Mouse (Mus musculus): ENCODE measurements around the gene Vmn1r203. TPM values are rescaled to one million over a fixed set of nuclear protein-coding genes. Genes with fewer than 3 reads are reported as not detected.

Gene Vmn1r203
- polyA plus RNA-seq (2014; fragmentation: Illumina TruSeq; extraction: RNeasy Lipid Tissue Mini Kit (QIAGEN cat#74804); ENCODE audit: low read depth, low replicate concordance) = not detected

GRCm38 (mm10) chr13:22517814-22518213, at the start of gene Vmn1r203:
Vmn1r203 (plus strand) TSS chr13:22518114.

GRCm38 (mm10) chr13:22471623-22472022, 46.3 kb upstream of the Vmn1r203 start, which contains the start of gene Vmn1r201:
Vmn1r201 (plus strand) TSS chr13:22471923.

DNA sequence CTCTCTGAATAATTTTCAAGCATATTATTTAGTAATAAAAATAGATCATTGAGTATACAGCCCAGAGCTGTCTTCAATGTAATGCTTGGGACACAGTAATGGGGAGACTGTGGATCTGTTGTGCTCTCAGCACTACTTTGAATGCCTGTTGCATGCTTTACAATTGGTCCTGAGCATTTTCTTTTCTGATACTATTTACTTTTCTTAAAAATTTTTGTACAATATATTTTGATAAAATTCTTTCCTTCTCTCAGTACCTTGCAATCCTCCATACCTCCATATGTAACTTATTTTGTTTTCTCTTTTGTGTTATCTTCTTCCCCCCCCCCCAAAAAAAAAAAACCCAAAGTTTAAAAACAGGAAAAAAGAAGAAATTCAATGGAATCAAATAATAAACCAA, 12.6 kb upstream of the Vmn1r203 start, which contains the start of gene Vmn1r202:
Vmn1r202 (minus strand) TSS at position 101 of the 400 bp plus-strand sequence.

GRCm38 (mm10) chr13:22552898-22553297, 35.0 kb downstream of the Vmn1r203 start, which contains the start of gene Vmn1r204:
Vmn1r204 (plus strand) TSS chr13:22553198.

Other genes starting within 250 kb of the Vmn1r203 start
- gene Vmn1r195, start 247.6 kb upstream of the Vmn1r203 start, polyA plus RNA-seq (2014; fragmentation: Illumina TruSeq; extraction: RNeasy Lipid Tissue Mini Kit (QIAGEN cat#74804); ENCODE audit: low read depth, low replicate concordance) = not detected
- gene Vmn1r196, start 228.2 kb upstream of the Vmn1r203 start, polyA plus RNA-seq (2014; fragmentation: Illumina TruSeq; extraction: RNeasy Lipid Tissue Mini Kit (QIAGEN cat#74804); ENCODE audit: low read depth, low replicate concordance) = not detected
- gene Vmn1r197, start 193.5 kb upstream of the Vmn1r203 start, polyA plus RNA-seq (2014; fragmentation: Illumina TruSeq; extraction: RNeasy Lipid Tissue Mini Kit (QIAGEN cat#74804); ENCODE audit: low read depth, low replicate concordance) = not detected
- gene Vmn1r198, start 167.8 kb upstream of the Vmn1r203 start, polyA plus RNA-seq (2014; fragmentation: Illumina TruSeq; extraction: RNeasy Lipid Tissue Mini Kit (QIAGEN cat#74804); ENCODE audit: low read depth, low replicate concordance) = not detected
- not detected for gene Vmn1r199, start 138.3 kb upstream of the Vmn1r203 start, polyA plus RNA-seq (2014; fragmentation: Illumina TruSeq; extraction: RNeasy Lipid Tissue Mini Kit (QIAGEN cat#74804); ENCODE audit: low read depth, low replicate concordance)
- gene Vmn1r200, start 127.7 kb upstream of the Vmn1r203 start, polyA plus RNA-seq (2014; fragmentation: Illumina TruSeq; extraction: RNeasy Lipid Tissue Mini Kit (QIAGEN cat#74804); ENCODE audit: low read depth, low replicate concordance) = not detected
- gene Vmn1r201, start 46.2 kb upstream of the Vmn1r203 start, polyA plus RNA-seq (2014; fragmentation: Illumina TruSeq; extraction: RNeasy Lipid Tissue Mini Kit (QIAGEN cat#74804); ENCODE audit: low read depth, low replicate concordance) = not detected
- not detected for gene Vmn1r202, start 12.7 kb upstream of the Vmn1r203 start, polyA plus RNA-seq (2014; fragmentation: Illumina TruSeq; extraction: RNeasy Lipid Tissue Mini Kit (QIAGEN cat#74804); ENCODE audit: low read depth, low replicate concordance)
- gene Vmn1r204, start 35.1 kb downstream of the Vmn1r203 start, polyA plus RNA-seq (2014; fragmentation: Illumina TruSeq; extraction: RNeasy Lipid Tissue Mini Kit (QIAGEN cat#74804); ENCODE audit: low read depth, low replicate concordance) = not detected
- gene Vmn1r205, start 74.9 kb downstream of the Vmn1r203 start, polyA plus RNA-seq (2014; fragmentation: Illumina TruSeq; extraction: RNeasy Lipid Tissue Mini Kit (QIAGEN cat#74804); ENCODE audit: low read depth, low replicate concordance) = not detected
- gene Vmn1r206, start 106.1 kb downstream of the Vmn1r203 start, polyA plus RNA-seq (2014; fragmentation: Illumina TruSeq; extraction: RNeasy Lipid Tissue Mini Kit (QIAGEN cat#74804); ENCODE audit: low read depth, low replicate concordance) = not detected
- not detected for gene Vmn1r207-ps, start 211.5 kb downstream of the Vmn1r203 start, polyA plus RNA-seq (2014; fragmentation: Illumina TruSeq; extraction: RNeasy Lipid Tissue Mini Kit (QIAGEN cat#74804); ENCODE audit: low read depth, low replicate concordance)

All from adipose tissue, adult 10 weeks (tissue).